Mouse (Mus musculus) cerebellum, adult 11 months (tissue): ENCODE results near the gene Pdcd2l.
"Not testable (repeated sequence)": the region's sequence is repeated elsewhere in the genome, so short reads cannot be mapped to it uniquely, and the experiment has no call there.

Experiments used
- DNase-seq: peaks from one replicate; pipeline ENCODE4 v3.0.0; 2022

Gene Pdcd2l

DNA sequence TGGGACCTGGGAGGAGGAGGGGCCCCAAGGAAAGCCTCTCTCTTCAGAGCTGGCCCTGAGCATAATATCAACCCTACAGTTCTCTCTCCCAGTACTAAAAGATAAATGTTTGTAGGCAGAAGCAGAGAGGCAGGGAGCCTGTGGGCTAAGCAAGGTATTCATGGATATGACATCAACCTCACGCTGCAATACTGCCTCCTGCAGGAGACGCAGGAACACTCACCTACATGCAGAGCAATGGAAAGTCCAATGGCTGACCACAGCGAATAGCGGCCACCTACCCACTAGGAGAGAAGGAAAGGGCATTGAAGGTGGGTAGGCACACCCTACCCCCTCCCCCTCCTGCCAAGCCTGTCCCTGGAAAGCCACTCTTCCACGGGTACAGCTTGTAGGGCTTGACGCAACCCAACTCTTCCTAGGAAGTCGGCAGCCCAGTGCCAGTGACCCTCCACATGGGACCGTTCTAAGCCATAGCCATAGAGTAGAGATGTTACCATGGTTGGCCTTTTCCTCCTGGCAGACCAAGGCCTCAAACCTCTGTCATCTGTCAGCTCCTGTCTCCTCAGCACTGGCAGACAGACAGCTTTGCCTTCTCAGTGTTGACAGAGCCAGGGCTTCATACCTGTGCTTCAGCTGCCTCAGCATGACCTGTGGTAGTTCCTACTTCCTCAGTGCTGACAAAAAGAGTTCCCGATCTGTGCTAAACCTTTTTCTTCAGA, 11.7 kb upstream of the Pdcd2l start:
- no peak for DNase-seq

- no peak for DNase-seq
Measured at GRCm38 (mm10) chr7:34206331-34206730, 9.9 kb upstream of the Pdcd2l start.

GRCm38 (mm10) chr7:34202147-34202546, 5.7 kb upstream of the Pdcd2l start:
- not testable (repeated sequence) for DNase-seq

GRCm38 (mm10) chr7:34200829-34201228, 4.4 kb upstream of the Pdcd2l start:
- no peak for DNase-seq

- DNase-seq = no peak
Measured at GRCm38 (mm10) chr7:34198346-34198745, 1.9 kb upstream of the Pdcd2l start.

DNA sequence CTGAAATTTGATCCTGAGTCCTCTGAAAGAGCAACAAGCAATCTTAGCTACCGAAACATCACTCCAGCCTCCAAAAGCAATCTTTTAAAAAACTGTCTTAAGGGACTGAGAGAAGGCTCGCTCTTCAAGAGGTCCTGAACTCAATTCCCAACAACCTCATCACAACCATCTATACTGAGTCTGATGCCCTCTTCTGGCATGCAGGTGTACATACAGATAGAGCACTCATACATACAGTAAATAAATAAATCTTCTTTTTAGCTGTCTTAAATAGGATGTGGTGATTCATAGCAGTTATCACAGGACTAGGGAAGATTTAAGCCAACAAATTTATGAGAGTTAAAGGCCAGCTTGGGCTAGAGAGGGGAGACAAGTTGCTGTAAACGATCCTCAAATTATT, 829 bp downstream of the Pdcd2l start:
- DNase-seq = no peak

DNA sequence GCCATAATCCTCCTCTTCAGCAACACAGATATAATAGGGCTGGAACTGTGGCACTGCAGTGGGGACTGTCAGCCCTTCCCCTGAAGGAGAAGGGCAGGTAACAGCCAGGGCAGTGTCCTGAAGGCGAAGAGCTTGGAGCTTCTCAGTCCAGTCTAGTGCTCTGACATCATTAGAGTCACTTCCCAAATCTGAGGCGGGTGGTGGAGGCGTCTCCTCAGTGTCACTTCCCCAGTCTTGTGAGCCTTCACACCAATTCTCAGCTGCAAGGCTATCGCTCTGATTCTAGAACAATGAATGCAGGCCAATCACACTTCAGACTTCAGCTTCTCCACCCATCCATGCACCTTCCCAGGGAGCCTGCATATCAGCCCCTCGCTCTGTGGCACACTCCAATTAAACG, 3.6 kb downstream of the Pdcd2l start:
- no peak for DNase-seq

- no peak for DNase-seq
Measured at GRCm38 (mm10) chr7:34189376-34189989, 7.0 kb downstream of the Pdcd2l start.

DNA sequence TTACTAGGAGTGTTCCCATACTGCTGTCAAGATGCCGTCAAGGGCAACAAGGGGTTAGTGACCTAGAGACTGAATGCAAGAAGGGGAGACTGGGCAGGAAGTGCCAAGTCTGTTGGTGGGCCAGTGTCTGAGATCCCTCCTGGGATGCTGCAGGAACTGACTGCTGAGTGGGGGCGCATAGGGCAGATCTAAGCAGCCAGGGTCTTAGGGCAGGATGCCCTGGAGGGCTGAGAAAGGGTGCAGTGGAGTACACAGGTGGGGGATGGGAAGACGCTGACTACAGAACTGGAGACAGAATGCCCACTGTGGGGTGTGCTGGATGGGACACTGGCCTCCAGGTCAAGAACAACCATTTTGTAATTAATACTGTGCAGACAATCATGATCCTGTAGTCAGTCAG, 12.7 kb downstream of the Pdcd2l start:
- no peak for DNase-seq

DNA sequence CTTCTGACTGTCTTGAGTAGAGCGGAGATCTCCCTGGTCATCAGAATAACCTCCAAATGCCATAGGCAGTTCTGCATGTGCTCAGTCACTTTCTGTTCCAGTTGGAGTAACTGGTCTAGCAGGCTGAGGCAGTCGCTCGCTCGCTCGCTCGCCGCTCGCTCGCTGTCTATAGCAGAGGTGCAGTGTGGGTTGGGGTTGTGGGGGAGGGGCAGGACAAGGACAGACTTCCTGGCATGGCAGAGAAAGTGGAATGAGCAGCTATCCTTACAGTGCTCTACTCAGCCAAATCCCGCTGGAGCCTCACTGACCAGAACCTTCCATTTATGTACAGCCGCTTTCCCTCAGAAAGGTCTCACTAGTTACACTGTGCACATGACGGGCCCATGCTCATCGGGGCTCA, 13.1 kb downstream of the Pdcd2l start:
- no peak for DNase-seq

DNA sequence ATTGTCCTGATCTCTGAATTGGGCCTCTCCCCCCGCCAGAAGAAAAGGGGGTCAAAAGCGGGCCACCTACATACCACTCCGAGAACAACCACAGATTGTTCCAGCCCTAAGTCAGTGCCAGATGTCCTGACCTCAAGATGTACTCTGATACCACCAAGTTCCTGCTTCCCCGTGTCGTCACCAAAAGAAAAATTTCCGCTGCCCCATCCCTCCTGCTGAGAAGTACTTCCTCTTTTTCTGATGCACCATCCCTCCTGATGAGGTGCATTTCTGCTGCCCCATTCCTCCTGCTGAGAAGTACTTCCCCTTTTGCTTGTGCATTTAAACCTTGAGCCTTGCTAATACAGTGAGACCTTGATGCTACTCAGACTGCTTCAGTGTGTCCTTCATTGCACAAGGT, 20.2 kb downstream of the Pdcd2l start:
- DNase-seq = not testable (repeated sequence)

- no peak for DNase-seq
Measured at GRCm38 (mm10) chr7:34172251-34172650, 24.2 kb downstream of the Pdcd2l start.

GRCm38 (mm10) chr7:34169454-34169853, 27.0 kb downstream of the Pdcd2l start, which contains the start of gene Uba2:
Gene Uba2, minus strand, starts transcription at chr7:34169599.
- peak; percentile 9 for DNase-seq

- DNase-seq = peak; percentile 90
Measured at GRCm38 (mm10) chr7:34168470-34169251, 27.8 kb downstream of the Pdcd2l start.

- no peak for DNase-seq
Measured at GRCm38 (mm10) chr7:34167766-34168469, 28.5 kb downstream of the Pdcd2l start.

DNA sequence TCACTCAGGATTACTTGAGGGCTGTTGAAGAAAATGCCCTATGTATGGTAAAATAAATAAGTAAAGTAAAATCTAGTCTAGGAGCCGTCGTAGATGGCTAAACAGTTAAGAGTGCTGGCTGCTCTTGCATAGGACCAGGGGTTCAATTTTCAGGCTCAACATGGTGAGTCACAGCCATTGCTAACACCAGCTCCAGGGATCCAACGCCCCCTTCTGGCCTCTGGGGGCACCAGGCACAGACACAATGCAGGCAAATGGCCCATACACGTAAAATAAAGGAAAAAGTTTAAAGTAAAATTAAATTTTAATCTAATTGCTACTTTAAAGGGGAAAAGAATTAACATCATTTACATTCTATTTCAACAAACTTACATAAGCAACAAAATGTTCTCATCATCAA, 29.6 kb downstream of the Pdcd2l start:
- DNase-seq = peak; percentile 6

DNA sequence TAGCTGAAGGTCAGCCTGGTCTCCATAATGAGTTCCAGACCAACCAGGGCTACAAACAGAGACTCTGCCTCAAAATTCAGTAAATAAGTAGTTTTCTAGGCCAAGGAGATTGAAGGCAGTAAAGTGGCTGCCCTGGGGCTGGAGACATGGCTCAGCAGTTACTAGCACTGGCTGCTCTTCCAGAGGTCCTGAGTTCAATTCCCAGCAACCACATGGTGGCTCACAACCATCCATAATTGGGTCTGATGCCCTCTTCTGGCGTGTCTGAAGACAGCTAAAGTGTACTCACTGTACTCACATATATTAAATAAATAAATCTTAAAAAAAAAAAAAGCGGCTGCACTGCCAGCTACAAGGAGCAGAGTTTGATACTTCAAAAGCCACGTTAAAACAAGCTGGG, 30.5 kb downstream of the Pdcd2l start:
- DNase-seq = no peak

- no peak for DNase-seq
Measured at GRCm38 (mm10) chr7:34164671-34165070, 31.8 kb downstream of the Pdcd2l start.

GRCm38 (mm10) chr7:34159167-34159566, 37.3 kb downstream of the Pdcd2l start:
- no peak for DNase-seq

DNA sequence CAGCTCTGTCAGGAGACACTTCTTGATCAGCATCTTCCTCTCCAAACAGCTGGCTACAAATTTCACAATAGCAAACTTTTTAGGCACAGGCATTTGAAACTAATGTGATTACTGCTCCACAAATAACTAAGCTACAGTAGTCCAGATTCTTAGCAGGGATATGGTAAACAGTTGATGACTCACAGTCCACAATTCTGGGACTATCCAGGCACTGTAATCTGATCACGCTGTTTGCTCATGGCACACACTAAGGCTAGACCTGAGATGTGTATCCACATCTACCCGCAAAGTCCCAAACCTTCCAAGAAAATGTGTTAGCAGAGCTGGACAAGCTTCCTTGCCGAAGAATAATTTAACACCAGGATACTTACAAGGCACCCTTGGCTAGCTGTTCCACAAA, 38.5 kb downstream of the Pdcd2l start:
- no peak for DNase-seq

DNA sequence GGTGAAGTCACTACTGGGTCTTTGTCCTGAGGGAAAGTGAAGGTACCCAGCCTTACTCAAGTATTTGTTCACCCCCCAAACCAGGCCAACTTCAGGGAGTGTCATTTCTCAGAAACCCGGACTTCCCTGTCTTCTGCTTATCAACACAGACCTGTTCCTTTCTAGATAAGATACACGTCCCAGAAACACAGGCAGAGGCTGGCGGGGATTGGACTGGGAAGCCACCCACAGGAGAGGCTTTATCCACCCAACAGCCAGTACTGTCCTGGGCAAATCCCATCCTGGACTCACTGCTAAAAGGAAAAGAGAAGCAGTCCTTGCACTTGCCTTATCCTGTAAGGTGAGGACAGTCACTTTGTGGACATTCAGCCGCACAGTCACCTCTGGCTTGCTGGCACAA, 49.3 kb downstream of the Pdcd2l start:
- no peak for DNase-seq

DNA sequence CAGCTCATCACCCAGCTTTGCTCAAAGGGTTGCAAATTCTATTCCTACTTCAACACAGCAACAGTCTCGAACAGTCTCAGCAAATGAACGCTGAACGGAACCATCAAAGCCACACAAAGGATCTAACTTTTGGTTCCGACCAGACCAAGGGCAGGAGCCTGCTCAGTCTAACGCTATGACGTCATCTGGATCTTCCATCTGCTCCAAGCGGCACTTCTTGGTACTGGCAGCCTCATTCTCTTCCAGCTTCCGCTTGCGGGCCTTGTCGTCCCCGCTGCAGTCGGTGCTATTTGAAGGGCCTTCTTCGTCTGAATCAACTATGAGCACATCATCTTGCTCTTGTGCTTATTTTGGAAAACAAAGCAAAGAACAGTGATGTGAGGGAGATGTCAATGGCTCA, 55.3 kb downstream of the Pdcd2l start:
- DNase-seq = no peak

DNA sequence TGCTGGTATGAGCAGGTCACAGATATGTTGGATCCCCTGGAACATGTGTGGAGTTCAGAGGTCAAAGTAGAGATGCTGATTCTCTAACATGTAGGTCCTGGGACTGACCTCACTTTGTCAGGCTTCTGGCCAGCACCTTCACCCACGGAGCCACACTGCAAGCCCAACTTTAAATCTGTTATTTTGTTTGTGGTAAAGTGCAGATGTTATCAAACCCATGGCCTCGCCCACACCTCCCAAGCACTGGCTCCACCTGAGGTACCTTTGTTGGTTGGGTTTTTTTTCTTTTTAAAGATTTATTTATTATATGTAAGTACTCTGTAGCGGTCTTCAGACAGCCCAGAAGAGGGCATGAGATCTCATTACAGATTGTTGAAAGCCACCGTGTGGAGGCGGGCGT, 57.0 kb downstream of the Pdcd2l start:
- DNase-seq = no peak
